Mouse (Mus musculus): Measurements from ENCODE around the gene Dnah8.

Dnah8 gene

DNA sequence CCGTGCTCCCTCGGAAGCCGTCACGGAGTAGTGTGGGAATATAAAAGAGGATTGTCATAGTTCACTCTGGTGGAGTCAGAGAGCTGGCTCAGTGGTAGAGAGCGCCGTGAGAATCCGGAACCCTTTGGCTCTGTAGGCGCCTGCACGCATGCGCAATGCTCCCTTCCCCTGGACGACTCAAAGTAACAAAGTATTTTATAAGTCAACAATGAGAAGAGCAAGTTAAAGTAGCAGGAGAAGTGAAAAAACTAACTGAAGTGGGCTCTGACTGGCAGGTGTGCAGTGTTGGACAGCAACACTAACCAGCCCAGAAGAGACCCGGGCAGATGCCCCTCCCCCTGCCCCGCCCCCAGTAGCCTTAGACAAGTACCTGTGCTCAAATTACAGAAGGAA is 34.0 kb downstream of the Dnah8 start:
- Histone ChIP-seq H3K4me1 (replicated peaks; ENCODE audit: low read depth, low read length) (peaks cover 48% of the 10 kb centered on the region), H3K9me3 (ENCODE audit: low read length) (no peaks in the 10 kb centered on the region), H3K27me3 (ENCODE audit: insufficient read depth, low read length) (no peaks in the 10 kb centered on the region), H3K36me3 (ENCODE audit: insufficient read depth, low read length) (peaks cover 97% of the 10 kb centered on the region), H3K4me3 (replicated peaks; ENCODE audit: low read length) (peak overlapping the region; percentile 33; the same call in 1 of the 2 replicates)
- TF ChIP-seq NANOG (IDR thresholded peaks at IDR 0.05; ENCODE audit: borderline replicate concordance, low read length) (no peak), CTCF (conservative IDR thresholded peaks at IDR 0.05; ENCODE audit: low read length) (no peak), POU5F1 (IDR thresholded peaks at IDR 0.05; ENCODE audit: borderline replicate concordance, low read length) (no peak)

DNA sequence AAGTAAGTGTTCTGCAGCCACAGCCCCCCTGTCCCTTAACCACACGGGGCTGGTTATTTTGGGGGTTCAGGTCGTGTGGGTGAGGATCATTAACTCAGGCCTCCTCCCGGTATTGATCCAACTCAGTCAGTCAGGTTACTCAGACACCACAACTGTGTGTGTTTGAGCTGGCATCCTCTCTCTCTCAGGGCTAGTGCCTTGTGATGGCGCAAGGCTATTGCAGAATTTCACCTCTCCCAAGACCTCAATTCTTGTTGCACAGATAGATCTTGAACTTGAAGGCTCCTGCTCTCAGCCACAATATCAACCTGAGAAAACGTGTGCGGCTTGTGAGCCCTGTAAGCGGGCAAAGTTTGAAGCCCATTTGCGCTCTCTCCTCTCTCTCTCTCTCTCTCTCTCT is 38.0 kb downstream of the Dnah8 start:
- TF ChIP-seq POU5F1 (IDR thresholded peaks at IDR 0.05; ENCODE audit: borderline replicate concordance, low read length): no peak
- TF ChIP-seq CTCF (conservative IDR thresholded peaks at IDR 0.05; ENCODE audit: low read length): no peak
- no peak for TF ChIP-seq NANOG (IDR thresholded peaks at IDR 0.05; ENCODE audit: borderline replicate concordance, low read length)
- peaks cover 93% of the 10 kb centered on the region for H3K36me3 ChIP-seq (ENCODE audit: insufficient read depth, low read length)
- no peaks in the 10 kb centered on the region for H3K9me3 ChIP-seq (ENCODE audit: low read length)
- H3K4me1 ChIP-seq (replicated peaks; ENCODE audit: low read depth, low read length): peaks cover 54% of the 10 kb centered on the region
- no peaks in the 10 kb centered on the region for H3K27me3 ChIP-seq (ENCODE audit: insufficient read depth, low read length)
- H3K4me3 ChIP-seq (replicated peaks; ENCODE audit: low read length): no peak overlapping the region

DNA sequence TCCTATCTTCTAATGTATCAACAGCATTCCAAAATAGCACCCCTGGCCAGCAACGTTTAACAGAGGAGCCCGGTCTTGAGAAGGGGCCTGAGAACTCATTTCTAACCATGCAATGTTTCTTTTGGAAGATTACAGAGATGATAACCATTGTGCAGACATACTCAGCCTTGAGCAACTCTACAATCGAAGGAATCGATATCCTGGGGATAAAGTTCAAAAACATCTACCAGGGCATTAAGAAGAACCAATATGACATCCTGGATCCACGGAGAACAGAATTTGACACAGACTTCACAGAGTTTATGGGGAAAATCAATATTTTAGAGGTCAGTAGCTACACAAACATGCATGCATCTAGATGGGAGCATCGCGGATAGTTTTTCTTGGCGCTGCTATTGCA is 39.0 kb downstream of the Dnah8 start:
- H3K9me3 ChIP-seq (ENCODE audit: low read length): no peaks in the 10 kb centered on the region
- no peaks in the 10 kb centered on the region for H3K27me3 ChIP-seq (ENCODE audit: insufficient read depth, low read length)
- TF ChIP-seq NANOG (IDR thresholded peaks at IDR 0.05; ENCODE audit: borderline replicate concordance, low read length) (no peak), CTCF (conservative IDR thresholded peaks at IDR 0.05; ENCODE audit: low read length) (no peak), POU5F1 (IDR thresholded peaks at IDR 0.05; ENCODE audit: borderline replicate concordance, low read length) (no peak)
- peaks cover 93% of the 10 kb centered on the region for H3K36me3 ChIP-seq (ENCODE audit: insufficient read depth, low read length)
- peaks cover 44% of the 10 kb centered on the region for H3K4me1 ChIP-seq (replicated peaks; ENCODE audit: low read depth, low read length)
- no peak overlapping the region for H3K4me3 ChIP-seq (replicated peaks; ENCODE audit: low read length)

DNA sequence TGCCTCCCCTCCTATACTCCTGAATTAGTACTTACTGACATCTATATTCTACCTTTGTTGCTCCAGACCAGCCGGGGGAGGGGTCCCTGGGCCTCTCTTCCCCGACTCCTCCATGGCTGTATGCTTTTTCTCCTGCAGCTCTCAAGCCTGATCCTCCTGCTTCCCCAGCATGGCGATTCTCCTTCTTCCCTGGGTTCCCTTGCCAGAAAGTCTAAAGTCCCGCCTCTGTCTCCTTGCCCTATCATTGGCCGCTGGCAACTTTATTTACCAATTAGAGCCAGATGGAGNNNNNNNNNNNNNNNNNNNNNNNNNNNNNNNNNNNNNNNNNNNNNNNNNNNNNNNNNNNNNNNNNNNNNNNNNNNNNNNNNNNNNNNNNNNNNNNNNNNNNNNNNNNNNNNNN is 40.7 kb downstream of the Dnah8 start:
- H3K36me3 ChIP-seq (ENCODE audit: insufficient read depth, low read length): peaks cover 93% of the 10 kb centered on the region
- TF ChIP-seq POU5F1 (IDR thresholded peaks at IDR 0.05; ENCODE audit: borderline replicate concordance, low read length) (no peak), CTCF (conservative IDR thresholded peaks at IDR 0.05; ENCODE audit: low read length) (no peak), NANOG (IDR thresholded peaks at IDR 0.05; ENCODE audit: borderline replicate concordance, low read length) (no peak)
- H3K4me1 ChIP-seq (replicated peaks; ENCODE audit: low read depth, low read length): peaks cover 28% of the 10 kb centered on the region
- no peaks in the 10 kb centered on the region for H3K9me3 ChIP-seq (ENCODE audit: low read length)
- no peaks in the 10 kb centered on the region for H3K27me3 ChIP-seq (ENCODE audit: insufficient read depth, low read length)
- no peak overlapping the region; the same call in 1 of the 2 replicates for H3K4me3 ChIP-seq (replicated peaks; ENCODE audit: low read length)

DNA sequence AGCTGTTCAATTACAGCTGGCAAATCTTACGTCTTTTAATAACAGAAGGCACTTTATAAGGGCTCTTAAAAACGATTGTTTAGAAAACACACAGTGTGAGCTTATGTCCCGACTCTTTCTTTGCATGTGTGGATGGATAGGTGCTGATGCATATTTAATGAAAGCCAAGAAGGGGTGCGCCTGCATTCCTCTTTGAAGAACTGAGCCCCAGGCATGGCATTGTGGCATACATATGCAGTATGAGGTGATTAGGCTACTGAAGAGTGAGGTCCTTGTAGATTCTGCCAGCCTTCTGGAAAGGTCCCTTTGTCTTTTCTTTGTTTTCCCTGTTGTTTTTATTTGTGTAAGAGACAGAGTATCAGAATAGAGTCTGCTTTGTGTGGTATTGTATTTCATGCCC is 48.4 kb downstream of the Dnah8 start:
- Histone ChIP-seq H3K36me3 (ENCODE audit: insufficient read depth, low read length) (peaks cover 98% of the 10 kb centered on the region), H3K4me3 (replicated peaks; ENCODE audit: low read length) (no peak overlapping the region), H3K4me1 (replicated peaks; ENCODE audit: low read depth, low read length) (peaks cover 16% of the 10 kb centered on the region), H3K9me3 (ENCODE audit: low read length) (no peaks in the 10 kb centered on the region), H3K27me3 (ENCODE audit: insufficient read depth, low read length) (no peaks in the 10 kb centered on the region)
- no peak for TF ChIP-seq POU5F1 (IDR thresholded peaks at IDR 0.05; ENCODE audit: borderline replicate concordance, low read length)
- TF ChIP-seq CTCF (conservative IDR thresholded peaks at IDR 0.05; ENCODE audit: low read length): no peak
- no peak for TF ChIP-seq NANOG (IDR thresholded peaks at IDR 0.05; ENCODE audit: borderline replicate concordance, low read length)

DNA sequence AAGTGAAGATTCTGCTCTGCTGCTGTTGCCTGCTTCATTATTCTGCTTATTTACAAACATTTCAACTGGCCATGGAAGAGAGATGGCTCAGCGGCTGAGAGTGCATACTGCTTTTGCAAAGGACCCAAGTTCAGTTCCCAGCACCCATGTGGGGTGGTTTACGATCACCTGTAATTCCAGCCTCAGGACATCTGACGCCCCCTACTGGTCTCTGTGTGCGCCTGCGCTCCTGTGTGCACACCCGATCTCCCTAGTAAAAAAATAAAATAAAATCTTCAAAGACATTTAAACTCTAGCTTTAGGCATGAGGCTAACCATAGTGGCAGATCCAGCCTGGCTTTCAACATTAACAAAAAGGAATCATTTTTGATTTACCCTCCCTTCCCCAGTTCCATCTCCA is 48.9 kb downstream of the Dnah8 start:
- Histone ChIP-seq H3K9me3 (ENCODE audit: low read length) (no peaks in the 10 kb centered on the region), H3K4me1 (replicated peaks; ENCODE audit: low read depth, low read length) (peaks cover 16% of the 10 kb centered on the region), H3K4me3 (replicated peaks; ENCODE audit: low read length) (no peak overlapping the region), H3K36me3 (ENCODE audit: insufficient read depth, low read length) (peaks cover 98% of the 10 kb centered on the region), H3K27me3 (ENCODE audit: insufficient read depth, low read length) (no peaks in the 10 kb centered on the region)
- TF ChIP-seq CTCF (conservative IDR thresholded peaks at IDR 0.05; ENCODE audit: low read length) (peak; percentile 98), NANOG (IDR thresholded peaks at IDR 0.05; ENCODE audit: borderline replicate concordance, low read length) (no peak)

DNA sequence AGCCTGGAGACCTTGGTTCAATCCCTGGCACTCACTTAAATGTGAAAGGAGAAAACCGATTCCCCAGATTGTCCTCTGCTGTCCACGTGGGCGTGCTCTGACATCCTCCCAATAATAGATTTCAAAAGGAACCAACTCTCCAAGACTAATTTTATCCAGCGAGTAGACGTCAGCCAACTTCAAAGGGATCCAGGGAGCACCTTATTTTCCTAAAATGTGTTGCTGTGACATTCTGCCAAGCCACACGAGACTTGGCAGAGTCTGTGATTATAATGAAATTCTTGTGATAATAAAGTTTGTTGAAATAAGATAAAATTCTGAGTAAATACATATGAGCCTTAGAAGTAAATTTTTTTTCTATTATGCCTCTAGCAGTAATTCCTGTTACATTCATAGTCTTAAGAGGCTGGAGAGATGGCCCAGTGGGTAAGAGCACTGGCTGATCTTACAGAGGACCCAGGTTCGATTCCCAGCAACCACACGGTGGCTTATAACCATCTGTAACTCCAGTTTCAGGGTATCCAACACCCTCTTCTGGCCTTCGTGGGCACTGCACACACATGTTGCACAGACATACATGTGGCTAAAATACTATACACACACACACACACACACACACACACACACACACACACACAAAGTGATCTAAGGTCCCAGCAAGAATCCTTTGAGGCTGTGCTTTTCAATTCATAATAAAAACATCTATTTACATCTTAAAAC is 51.0 kb downstream of the Dnah8 start:
- no peak for TF ChIP-seq NANOG (IDR thresholded peaks at IDR 0.05; ENCODE audit: borderline replicate concordance, low read length)
- no peak for TF ChIP-seq POU5F1 (IDR thresholded peaks at IDR 0.05; ENCODE audit: borderline replicate concordance, low read length)
- TF ChIP-seq CTCF (conservative IDR thresholded peaks at IDR 0.05; ENCODE audit: low read length): peak; percentile 22; the same call in 1 of the 2 replicates
- H3K4me3 ChIP-seq (replicated peaks; ENCODE audit: low read length): no peak overlapping the region

DNA sequence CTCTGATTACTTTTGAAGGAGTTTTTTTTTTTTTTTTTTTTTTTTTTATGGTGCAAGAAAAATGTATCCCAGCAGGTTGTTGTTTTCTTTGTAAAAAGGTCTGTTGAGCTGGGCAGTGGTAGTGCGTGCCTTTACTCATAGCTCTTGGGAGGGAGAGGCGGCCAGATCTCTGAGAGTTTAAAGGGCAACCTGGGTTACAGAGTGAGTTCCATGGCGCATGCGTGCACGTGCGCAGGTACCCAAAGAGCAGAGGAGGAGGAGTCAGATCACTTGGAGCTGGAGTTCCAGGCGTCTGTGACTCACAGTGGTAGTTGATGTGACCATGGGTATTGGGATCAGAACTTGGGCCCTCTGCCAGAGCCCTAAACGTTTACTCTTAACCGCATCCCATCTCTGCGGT is 54.4 kb downstream of the Dnah8 start:
- no peak for TF ChIP-seq CTCF (conservative IDR thresholded peaks at IDR 0.05; ENCODE audit: low read length)
- no peak for TF ChIP-seq NANOG (IDR thresholded peaks at IDR 0.05; ENCODE audit: borderline replicate concordance, low read length)
- TF ChIP-seq POU5F1 (IDR thresholded peaks at IDR 0.05; ENCODE audit: borderline replicate concordance, low read length): no peak
- H3K9me3 ChIP-seq (ENCODE audit: low read length): 0 out of 2 replicates have a peak, but pooled peaks cover 2% of the 10 kb centered on the region
- no peaks in the 10 kb centered on the region for H3K27me3 ChIP-seq (ENCODE audit: insufficient read depth, low read length)
- no peak overlapping the region for H3K4me3 ChIP-seq (replicated peaks; ENCODE audit: low read length)
- peaks cover 84% of the 10 kb centered on the region for H3K36me3 ChIP-seq (ENCODE audit: insufficient read depth, low read length)
- H3K4me1 ChIP-seq (replicated peaks; ENCODE audit: low read depth, low read length): peaks cover 8% of the 10 kb centered on the region

More for the DNA sequence above, 51.0 kb downstream of the Dnah8 start:
- Histone ChIP-seq H3K36me3 (ENCODE audit: insufficient read depth, low read length) (peaks cover 96% of the 10 kb centered on the region), H3K4me1 (replicated peaks; ENCODE audit: low read depth, low read length) (peaks cover 16% of the 10 kb centered on the region), H3K27me3 (ENCODE audit: insufficient read depth, low read length) (no peaks in the 10 kb centered on the region), H3K9me3 (ENCODE audit: low read length) (0 out of 2 replicates have a peak, but pooled peaks cover 2% of the 10 kb centered on the region)
